Mouse (Mus musculus): Measurements from ENCODE around the gene Nup54. TPM values are rescaled to one million over a fixed set of nuclear protein-coding genes. Genes with fewer than 3 reads are reported as not detected.

Nup54 gene
- polyA plus RNA-seq, 1 experiment = not detected

DNA sequence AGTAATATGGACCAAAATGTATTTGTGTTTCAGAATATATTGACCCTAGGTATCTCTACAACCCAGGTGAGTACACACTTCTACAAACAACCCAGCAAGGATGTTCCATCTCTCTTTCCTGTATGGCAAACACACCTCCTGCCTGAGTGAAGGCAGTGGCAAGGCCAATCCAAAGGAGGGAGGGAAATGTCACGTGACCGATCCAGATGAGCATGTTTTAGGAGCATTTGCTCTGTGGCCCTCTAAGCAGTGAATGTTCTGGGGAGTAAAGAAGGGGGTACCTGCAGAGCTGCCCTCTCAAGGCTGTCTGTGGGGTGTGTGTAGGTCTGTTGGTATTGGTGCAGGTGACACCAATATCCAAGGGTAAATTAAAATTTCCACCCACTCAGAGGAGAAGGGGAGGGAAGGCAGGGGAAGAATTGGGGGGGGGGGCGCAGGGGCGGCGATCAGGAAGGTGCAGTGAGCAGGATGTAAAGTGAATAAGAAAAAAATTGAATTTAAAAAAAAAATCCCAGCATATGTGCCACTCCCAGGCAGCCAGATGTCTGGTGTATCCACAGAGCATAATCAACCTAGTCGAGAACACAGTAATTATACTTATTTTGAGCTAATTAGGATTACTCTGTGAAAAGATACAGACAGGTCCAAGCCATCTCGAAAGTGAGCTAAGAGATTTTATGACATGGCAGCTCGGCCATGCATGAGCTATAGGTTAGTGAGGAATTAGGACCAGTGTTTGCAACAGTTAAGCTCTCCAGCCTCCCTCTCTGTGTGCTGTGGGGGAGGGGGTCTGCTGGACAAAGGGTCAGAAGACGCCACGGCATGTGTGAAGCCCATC, 31.2 kb downstream of the Nup54 start:
- Histone ChIP-seq H3K4me3 (ENCODE audit: insufficient read depth, low read depth, low read length) (no peak overlapping the region), H3K4me1 (ENCODE audit: control insufficient read depth, insufficient read depth, low read length) (peaks cover 3% of the 10 kb centered on the region; the same call in 1 of the 2 replicates), H3K27ac (ENCODE audit: insufficient read depth, low read depth, low read length) (no peak overlapping the region)
- TF ChIP-seq POLR2A (IDR thresholded peaks at IDR 0.05; ENCODE audit: insufficient read depth, low read depth, low read length) = no peak
- WGBS = 39% methylated on average over 10 of the region's 10 CpGs

DNA sequence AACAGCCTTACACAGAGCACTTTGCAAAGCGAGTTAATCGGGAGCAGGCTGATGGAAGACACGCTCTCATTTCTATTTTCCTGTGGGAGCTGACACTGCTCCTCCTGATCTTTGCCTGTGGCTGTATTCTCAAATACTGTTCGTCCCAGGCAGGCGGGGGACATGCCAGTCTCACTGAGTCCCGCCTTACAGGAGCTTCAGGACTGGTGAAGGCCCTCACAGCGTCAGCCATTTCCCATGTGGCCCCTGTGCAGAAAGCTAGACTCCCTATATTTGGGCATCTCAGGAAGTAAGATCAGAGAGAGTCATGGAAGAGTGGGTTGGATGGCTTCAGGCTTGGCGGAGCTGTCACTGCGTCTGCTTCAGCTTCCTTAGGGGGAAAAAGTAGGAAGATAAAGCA, 32.2 kb downstream of the Nup54 start:
- 77% methylated on average over 9 of the region's 9 CpGs for WGBS
- TF ChIP-seq POLR2A (IDR thresholded peaks at IDR 0.05; ENCODE audit: insufficient read depth, low read depth, low read length) (no peak), CTCF (IDR thresholded peaks at IDR 0.05; ENCODE audit: insufficient read depth, low read depth, low read length) (no peak)
- Histone ChIP-seq H3K27ac (ENCODE audit: insufficient read depth, low read depth, low read length) (no peak overlapping the region), H3K4me3 (ENCODE audit: insufficient read depth, low read depth, low read length) (no peak overlapping the region), H3K4me1 (ENCODE audit: control insufficient read depth, insufficient read depth, low read length) (peaks cover 3% of the 10 kb centered on the region; the same call in 1 of the 2 replicates)

DNA sequence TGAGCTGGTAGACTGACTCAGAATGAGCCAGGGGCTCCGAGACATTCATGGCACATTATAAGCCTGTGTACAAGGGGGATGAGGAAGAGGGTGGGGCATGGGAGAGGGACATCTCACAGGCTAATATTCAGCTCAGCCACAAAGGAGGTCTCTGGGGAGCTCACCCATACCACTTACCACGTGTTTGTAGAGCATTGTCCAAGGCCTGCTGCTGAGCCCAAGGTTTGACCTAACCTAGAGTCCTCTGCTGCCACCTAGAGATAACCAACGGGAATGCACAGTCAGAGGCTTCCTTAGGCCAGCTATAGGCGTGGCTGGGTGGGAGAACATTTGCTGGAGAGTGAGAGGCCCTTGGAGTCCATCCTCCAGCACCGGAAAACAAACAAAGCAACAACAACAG, 36.9 kb downstream of the Nup54 start:
- Histone ChIP-seq H3K27ac (ENCODE audit: insufficient read depth, low read depth, low read length) (no peak overlapping the region), H3K4me1 (ENCODE audit: control insufficient read depth, insufficient read depth, low read length) (no peaks in the 10 kb centered on the region), H3K4me3 (ENCODE audit: insufficient read depth, low read depth, low read length) (no peak overlapping the region)
- 34% methylated on average over 5 of the region's 5 CpGs for WGBS
- TF ChIP-seq CTCF (IDR thresholded peaks at IDR 0.05; ENCODE audit: insufficient read depth, low read depth, low read length) = no peak
- TF ChIP-seq POLR2A (IDR thresholded peaks at IDR 0.05; ENCODE audit: insufficient read depth, low read depth, low read length) = no peak

DNA sequence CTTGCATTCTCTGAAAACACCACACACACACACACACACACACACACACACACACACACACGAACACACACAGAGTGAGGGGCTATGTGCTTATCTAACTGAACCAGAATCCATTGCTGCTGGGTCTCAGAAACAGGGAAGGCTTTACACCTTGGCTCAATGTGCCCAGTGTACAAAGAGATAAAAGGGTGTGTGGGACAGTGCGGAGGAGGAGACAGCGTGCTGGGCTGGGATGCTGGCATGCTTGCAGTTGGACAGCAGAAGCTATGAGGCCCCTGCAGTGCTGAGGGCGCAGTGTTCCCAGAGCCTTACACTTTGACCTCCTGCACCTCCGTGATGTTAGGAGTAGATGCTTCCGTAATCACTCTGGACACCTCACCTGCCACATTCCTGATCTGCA, 38.5 kb downstream of the Nup54 start:
- Histone ChIP-seq H3K4me3 (ENCODE audit: insufficient read depth, low read depth, low read length) (no peak overlapping the region), H3K27ac (ENCODE audit: insufficient read depth, low read depth, low read length) (no peak overlapping the region), H3K4me1 (ENCODE audit: control insufficient read depth, insufficient read depth, low read length) (peaks cover 5% of the 10 kb centered on the region)
- TF ChIP-seq POLR2A (IDR thresholded peaks at IDR 0.05; ENCODE audit: insufficient read depth, low read depth, low read length) (no peak), CTCF (IDR thresholded peaks at IDR 0.05; ENCODE audit: insufficient read depth, low read depth, low read length) (no peak)
- 92% methylated on average over 6 of the region's 6 CpGs for WGBS

DNA sequence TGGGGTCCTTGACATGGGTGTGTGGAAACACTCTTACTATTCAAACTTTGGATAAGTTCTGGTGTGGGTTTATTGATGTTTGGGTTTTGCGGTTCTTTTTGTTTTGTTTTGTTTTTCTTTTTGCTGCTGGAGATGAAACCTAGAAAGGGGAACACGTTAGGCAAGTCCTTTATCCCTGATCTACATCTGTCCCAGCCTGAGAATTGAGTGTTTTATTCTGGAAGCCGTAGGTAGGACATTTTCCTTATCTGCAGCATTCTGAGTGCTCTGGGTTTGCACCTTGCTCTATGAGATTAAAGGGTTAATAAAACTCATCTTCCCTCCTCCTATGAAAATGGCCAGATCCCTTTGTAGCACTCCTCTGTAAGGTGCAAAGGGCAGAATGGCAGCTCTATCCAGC, 39.3 kb downstream of the Nup54 start:
- Histone ChIP-seq H3K4me1 (ENCODE audit: control insufficient read depth, insufficient read depth, low read length) (peaks cover 5% of the 10 kb centered on the region), H3K27ac (ENCODE audit: insufficient read depth, low read depth, low read length) (no peak overlapping the region), H3K4me3 (ENCODE audit: insufficient read depth, low read depth, low read length) (no peak overlapping the region)
- WGBS = 93% methylated on average over 3 of the region's 3 CpGs
- TF ChIP-seq POLR2A (IDR thresholded peaks at IDR 0.05; ENCODE audit: insufficient read depth, low read depth, low read length) = no peak
- no peak for TF ChIP-seq CTCF (IDR thresholded peaks at IDR 0.05; ENCODE audit: insufficient read depth, low read depth, low read length)

DNA sequence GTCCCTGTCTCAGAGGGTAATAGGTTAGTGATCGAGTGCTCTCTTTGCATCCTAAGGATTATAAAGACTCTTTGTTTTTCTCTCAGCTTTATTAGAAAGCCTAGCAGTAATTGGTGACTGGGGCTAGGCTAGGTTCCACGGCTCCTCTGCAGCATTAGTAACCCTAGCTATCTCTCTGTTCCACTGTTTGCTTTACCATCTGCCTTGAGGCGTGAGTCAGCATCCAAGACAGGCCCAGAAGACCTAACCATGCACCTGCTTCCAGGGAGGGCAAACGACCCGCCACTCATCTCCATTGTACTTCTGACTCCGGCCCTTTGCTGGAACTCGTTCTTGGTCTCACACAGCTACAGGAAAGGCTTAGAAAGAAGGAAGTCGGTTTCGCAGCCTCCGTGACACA, 41.2 kb downstream of the Nup54 start:
- peaks cover 5% of the 10 kb centered on the region for H3K4me1 ChIP-seq (ENCODE audit: control insufficient read depth, insufficient read depth, low read length)
- no peak overlapping the region for H3K4me3 ChIP-seq (ENCODE audit: insufficient read depth, low read depth, low read length)
- TF ChIP-seq CTCF (IDR thresholded peaks at IDR 0.05; ENCODE audit: insufficient read depth, low read depth, low read length) (no peak), POLR2A (IDR thresholded peaks at IDR 0.05; ENCODE audit: insufficient read depth, low read depth, low read length) (no peak)
- 62% methylated on average over 10 of the region's 10 CpGs for WGBS
- no peak overlapping the region for H3K27ac ChIP-seq (ENCODE audit: insufficient read depth, low read depth, low read length)

DNA sequence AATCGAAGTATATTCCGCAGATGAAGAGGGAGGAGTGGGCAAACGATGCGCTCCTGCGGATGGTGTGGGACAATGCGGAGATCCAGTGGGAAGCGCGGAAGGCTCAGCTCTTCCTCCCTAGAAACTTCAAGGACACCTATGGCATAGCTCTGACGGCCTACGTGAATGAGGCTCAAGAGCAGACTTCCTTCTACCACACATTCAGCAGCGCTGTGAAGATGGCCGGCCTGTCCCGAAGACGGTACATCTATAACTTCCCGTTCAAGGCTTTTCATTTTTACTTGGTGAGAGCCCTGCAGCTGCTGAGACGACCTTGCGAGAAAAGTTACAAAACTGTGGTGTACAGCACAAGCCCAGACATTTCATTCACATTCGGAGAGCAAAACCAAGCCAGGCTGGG, 42.5 kb downstream of the Nup54 start:
- 47% methylated on average over 18 of the region's 18 CpGs for WGBS
- Histone ChIP-seq H3K27ac (ENCODE audit: insufficient read depth, low read depth, low read length) (no peak overlapping the region), H3K4me3 (ENCODE audit: insufficient read depth, low read depth, low read length) (no peak overlapping the region), H3K4me1 (ENCODE audit: control insufficient read depth, insufficient read depth, low read length) (peaks cover 5% of the 10 kb centered on the region)
- no peak for TF ChIP-seq POLR2A (IDR thresholded peaks at IDR 0.05; ENCODE audit: insufficient read depth, low read depth, low read length)
- TF ChIP-seq CTCF (IDR thresholded peaks at IDR 0.05; ENCODE audit: insufficient read depth, low read depth, low read length) = no peak

DNA sequence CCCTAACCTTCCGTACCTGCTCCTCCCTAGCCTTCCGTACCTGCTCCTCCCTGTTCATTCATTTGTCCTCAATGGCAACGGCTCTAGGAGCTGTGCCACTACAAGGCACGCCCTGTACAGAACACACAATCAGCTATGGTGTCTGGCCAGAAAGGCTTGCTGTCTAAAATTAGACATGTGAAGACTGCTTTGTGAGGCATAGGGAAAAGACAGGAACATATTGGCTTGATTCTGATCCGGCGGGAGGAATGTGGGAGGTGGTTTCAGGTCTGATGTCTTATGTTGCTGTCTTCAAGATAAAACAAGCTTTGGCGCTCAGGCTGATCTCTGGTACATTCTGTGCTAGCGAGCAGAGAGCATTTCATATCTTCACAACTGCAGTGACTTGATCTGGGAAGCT, 44.4 kb downstream of the Nup54 start:
- WGBS = 70% methylated on average over 8 of the region's 8 CpGs
- Histone ChIP-seq H3K4me3 (ENCODE audit: insufficient read depth, low read depth, low read length) (no peak overlapping the region), H3K27ac (ENCODE audit: insufficient read depth, low read depth, low read length) (no peak overlapping the region), H3K4me1 (ENCODE audit: control insufficient read depth, insufficient read depth, low read length) (peaks cover 8% of the 10 kb centered on the region)
- no peak for TF ChIP-seq CTCF (IDR thresholded peaks at IDR 0.05; ENCODE audit: insufficient read depth, low read depth, low read length)
- no peak for TF ChIP-seq POLR2A (IDR thresholded peaks at IDR 0.05; ENCODE audit: insufficient read depth, low read depth, low read length)

DNA sequence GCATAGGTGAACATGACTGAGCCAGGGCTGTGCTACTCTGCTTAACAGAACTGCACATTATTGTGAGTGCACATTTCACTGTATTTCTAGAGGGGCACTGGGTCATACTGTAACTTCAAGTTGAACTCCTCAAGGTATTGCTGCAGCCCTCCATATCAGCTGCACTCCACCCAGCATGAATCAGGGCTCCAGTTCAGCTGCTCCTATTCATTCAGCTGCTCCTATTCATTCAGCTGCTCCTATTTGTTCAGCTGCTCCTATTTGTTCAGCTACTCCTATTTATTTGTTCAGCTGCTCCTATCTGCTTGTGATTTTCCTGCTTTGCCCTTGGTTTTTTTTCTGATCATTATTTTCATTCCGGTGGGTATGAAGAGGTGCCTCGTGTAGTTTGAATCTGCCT, 45.0 kb downstream of the Nup54 start:
- no peak for TF ChIP-seq CTCF (IDR thresholded peaks at IDR 0.05; ENCODE audit: insufficient read depth, low read depth, low read length)
- TF ChIP-seq POLR2A (IDR thresholded peaks at IDR 0.05; ENCODE audit: insufficient read depth, low read depth, low read length) = no peak
- H3K4me1 ChIP-seq (ENCODE audit: control insufficient read depth, insufficient read depth, low read length) = peaks cover 8% of the 10 kb centered on the region
- 73% methylated on average over 2 of the region's 2 CpGs for WGBS
- H3K4me3 ChIP-seq (ENCODE audit: insufficient read depth, low read depth, low read length) = no peak overlapping the region
- no peak overlapping the region for H3K27ac ChIP-seq (ENCODE audit: insufficient read depth, low read depth, low read length)
